Mouse (Mus musculus) CH12.LX (cell line): ENCODE results near the gene B3gat3.

Experiments
- MAZ ChIP-seq: IDR thresholded peaks from 2 replicates; pipeline ENCODE4 v1.6.1; 2012; ENCODE audit warnings: low read depth, mild to moderate bottlenecking, inconsistent platforms, low read length, improper control_type of control experiment, moderate library complexity
- POLR2A ChIP-seq: IDR thresholded peaks from 2 replicates; pipeline ENCODE4 v1.6.1; 2011; ENCODE audit warnings: low read depth, mild to moderate bottlenecking, improper control_type of control experiment, low read length

- TF ChIP-seq MAZ = no peak
- no peak for TF ChIP-seq POLR2A
These were observed 16.8 kb upstream of the B3gat3 start for GRCm38 (mm10) chr19:8903412-8903811.
